Mouse (Mus musculus) left cerebral cortex, adult 6 months (tissue): Measurements from ENCODE around the gene Pcsk1n. TPM values are rescaled to one million over a fixed set of nuclear protein-coding genes. Genes with fewer than 3 reads are reported as not detected.

Experiments
- long read RNA-seq, 2 experiments: library from polyadenylated mRNA; unstranded; transcript quantifications; one replicate each; pipeline ENCODE4 v2.0.0; 2019 to 2020
- polyA plus RNA-seq: library from polyadenylated mRNA; unstranded; fragments of <200 nt; fragmentation: Nextera tagmentation; gene quantifications from 2 replicates; pipeline ENCODE4 v1.2.3, GENCODE M21; 2021

Pcsk1n gene
- 460 and 1,161 TPM in 2 replicates for polyA plus RNA-seq
- long read RNA-seq, experiment 1, transcript Pcsk1n-201 (3 exons, 2,193 nt) = major isoform, 1,441 of 1,467 reads
- long read RNA-seq, experiment 1, partial matches to known transcripts = 21 of 1,467 reads
- long read RNA-seq, experiment 1, other reads (novel, unspliced or antisense) = 5 of 1,467 reads
- long read RNA-seq, experiment 2, transcript Pcsk1n-201 (3 exons, 2,193 nt) = major isoform, 1,122 of 1,218 reads
- long read RNA-seq, experiment 2, partial matches to known transcripts = 81 of 1,218 reads
- long read RNA-seq, experiment 2, other reads (novel, unspliced or antisense) = 15 of 1,218 reads

DNA sequence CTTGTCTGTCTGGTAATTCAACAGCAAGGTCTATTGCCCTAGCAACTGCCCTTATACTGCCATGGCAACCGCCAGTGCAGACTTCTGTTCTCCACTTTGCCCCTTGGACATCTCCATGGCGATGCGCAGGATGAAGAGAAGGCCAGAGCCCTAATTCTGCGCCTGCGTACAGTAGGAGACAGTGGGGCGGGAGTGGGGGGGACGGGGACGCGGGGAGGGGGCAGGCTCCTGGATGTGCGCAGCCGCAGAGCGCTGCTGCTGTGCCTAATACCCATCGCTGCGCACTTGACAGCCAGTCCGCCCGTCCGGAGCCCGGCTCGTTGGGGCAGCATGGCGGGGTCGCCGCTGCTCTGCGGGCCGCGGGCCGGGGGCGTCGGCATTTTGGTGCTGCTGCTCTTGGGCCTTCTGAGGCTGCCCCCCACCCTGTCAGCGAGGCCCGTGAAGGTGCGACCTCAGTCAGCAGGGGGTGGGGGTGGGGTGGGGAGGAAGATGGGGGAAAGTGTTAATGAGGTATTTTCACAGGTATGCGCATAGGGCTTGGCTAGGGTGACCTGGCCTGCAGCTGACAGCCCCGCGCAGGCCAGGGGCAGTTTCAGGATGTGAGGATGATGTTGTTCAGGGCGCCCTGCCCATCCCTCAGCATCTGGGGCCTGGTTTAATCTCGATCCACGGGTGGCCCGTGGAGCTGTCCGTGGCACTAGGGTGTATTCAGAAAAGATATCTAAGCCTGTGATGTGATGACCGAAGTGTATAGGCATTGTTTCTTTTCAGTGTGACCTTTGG, at the start of gene Pcsk1n:
Gene Pcsk1n (plus strand): TSS at position 222 of the 783 bp plus-strand sequence.

DNA sequence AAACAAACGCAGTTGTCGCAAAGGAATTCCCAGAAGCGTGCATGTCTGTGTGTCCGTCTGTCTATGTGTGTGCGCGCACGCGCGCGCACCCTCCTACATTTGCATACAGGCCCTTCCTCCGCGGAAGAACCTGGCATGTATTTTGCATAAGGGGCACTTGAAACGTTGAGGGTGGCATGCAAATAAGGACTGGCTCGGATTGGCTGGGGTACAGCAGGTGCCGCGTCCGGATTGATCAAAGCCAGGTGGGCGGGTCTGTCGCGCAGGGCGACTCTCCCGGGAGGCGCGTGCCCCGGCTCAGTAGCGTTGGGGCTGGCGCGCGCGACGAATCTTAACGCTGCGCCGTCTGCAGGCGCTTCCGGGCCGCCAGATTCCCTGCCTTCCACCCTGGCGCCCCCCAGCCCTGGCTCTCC, 41.6 kb upstream of the Pcsk1n start, which contains the start of gene Pim2:
Gene Pim2 (plus strand): TSS at position 256 of the 413 bp plus-strand sequence.

DNA sequence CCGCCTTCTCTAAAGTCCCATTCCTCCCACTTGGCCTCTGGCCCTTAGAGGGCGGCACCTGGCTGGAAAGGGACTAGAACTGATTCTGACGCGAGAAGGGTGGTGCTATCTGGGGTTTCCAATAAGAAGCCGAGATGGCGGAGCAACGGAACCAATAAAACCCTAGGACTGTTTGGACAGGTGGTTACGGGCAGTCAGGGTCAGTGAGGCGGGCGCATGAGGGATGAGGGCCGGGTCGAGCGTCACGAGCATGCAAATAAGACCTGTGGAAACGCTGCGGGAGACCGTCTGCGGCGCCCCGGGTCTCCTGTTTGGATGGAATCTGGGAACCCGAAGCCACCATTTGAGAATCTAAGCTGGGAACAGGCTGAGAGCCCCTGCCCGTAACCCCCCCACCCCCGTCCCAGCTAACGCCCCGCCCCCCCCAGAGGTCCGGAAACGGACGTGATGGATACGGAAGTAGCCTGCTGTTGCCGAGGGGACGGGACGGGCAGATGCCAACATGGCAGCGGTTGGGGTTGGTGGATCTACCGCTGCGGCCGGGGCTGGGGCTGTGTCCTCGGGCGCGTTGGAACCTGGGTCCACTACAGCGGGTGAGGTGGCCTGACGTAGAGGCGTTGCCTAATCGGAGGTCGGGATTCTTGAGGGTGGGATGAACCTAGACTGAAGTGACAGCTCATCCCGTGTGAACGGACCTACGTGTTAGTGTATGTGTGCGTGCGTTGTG, 35.6 kb upstream of the Pcsk1n start, which contains the start of gene Slc35a2:
Gene Slc35a2 (plus strand): TSS at position 188 of the 727 bp plus-strand sequence.

DNA sequence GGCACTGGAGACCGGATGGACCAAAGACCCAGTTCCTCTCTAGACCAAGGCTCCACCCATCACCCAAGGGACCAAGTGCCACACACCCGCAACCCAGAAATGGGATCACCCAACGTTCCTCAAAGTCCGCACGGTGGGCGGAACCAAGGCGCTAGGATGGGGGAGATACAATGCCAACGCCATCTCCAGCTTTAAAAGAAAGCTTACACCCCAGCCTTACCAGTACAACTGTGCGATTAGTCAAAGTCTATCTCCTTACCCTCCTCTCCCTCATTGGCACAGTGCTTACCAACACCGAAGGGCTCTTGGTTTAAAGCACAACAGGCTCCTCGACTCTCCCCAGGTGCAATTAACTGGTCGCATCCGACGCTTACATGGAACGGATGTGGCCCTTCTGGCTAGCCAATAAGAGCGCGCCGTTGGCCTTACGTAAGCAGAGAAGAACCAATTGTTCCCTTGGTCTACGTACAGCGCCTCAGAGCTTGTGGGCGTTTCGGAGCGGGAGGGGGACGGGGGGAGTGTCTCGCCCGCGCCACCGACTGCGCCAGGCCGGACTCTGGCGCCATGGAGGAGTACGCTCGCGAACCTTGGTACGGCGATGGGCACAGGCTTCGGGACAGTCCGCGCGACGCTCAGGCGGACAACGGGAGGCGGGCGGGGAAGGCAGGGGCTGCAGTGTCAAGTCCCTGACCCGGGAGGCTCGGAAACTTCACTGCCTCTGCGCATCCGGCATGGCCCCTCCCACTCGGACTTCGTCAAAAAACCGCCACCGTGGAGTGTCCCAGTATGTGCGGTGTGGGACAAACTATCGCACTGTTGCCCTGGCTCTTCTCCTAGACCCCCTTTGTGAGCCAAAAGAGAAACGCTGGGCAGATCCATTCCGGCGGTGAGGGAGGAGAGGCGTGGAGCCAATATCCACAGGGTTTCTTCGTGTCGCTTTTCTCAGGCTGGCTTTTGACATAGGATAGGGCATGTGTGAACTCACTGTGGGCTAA, 20.4 kb upstream of the Pcsk1n start, which contains the start of the genes Pqbp1 and Timm17b:
Gene Pqbp1 (minus strand): TSS at position 390 of the 995 bp plus-strand sequence.
Gene Timm17b (plus strand): TSS at position 478 of the 995 bp plus-strand sequence.

DNA sequence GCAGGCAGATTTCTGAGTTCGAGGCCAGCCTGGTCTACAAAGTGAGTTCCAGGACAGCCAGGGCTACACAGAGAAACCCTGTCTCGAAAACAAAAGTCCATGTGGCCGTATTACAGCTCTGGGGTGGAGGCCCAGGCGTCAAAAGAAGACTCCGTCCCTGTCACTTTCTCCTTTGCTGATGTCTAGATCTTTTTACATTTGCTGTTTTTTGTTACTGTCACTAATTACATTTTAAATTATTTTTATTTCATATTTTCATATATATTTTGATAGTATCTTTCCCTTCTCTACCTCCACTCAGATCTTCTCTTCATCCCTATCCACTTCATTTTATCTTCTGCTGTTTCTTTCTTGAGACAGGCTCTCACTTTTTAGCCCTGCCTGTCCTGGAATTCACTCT, 11.9 kb upstream of the Pcsk1n start, which contains the start of gene Gm10491:
Gene Gm10491 (minus strand): TSS at position 101 of the 400 bp plus-strand sequence.

DNA sequence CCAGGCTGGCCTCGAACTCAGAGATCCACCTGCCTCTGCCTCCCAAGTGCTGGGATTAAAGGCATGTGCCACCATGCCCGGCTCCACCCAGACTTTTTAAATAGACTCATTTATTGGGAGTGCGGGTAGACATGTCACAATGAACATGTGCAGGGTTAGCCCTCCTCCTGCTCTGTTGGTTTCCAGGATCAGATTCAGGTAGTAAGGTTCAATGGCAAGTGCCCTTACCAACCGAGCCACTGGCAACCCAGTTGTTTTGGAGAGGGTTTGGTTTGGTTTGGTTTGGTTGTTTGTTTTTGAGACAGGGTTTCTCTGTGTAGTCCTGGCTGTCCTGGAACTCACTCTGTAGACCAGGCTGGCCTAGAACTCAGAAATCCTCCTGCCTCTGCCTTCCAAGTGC, 10.4 kb upstream of the Pcsk1n start, which contains the start of gene Gm10490:
Gene Gm10490 (plus strand): TSS at position 301 of the 400 bp plus-strand sequence.

DNA sequence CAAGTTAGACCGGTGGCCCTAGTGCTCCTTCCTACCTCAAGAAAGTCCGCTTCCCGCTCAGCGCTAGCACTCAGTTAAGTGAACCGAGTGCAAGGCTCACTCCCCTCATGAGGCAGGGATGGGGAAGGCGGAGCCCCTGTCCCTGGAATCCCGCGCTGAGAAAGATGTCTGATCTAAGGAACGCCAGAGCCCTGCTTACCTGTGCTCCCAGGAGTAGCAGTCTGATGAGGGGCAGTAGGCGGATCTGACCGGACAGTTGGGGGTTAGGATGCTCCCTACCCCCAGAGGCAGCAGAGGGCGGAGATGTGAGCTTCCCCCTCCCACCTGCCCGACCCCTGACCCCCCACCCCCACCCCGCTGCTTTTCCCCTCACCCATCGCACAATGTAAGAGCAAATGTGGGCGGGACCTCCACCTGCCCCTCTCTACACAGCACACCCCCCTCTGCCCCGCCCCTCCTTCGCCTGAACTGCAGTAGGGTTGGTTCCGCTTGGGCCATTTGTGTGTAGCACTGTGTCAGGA, 8.7 kb downstream of the Pcsk1n start, which contains the start of gene Eras:
Gene Eras (minus strand): TSS at position 338 of the 521 bp plus-strand sequence.

DNA sequence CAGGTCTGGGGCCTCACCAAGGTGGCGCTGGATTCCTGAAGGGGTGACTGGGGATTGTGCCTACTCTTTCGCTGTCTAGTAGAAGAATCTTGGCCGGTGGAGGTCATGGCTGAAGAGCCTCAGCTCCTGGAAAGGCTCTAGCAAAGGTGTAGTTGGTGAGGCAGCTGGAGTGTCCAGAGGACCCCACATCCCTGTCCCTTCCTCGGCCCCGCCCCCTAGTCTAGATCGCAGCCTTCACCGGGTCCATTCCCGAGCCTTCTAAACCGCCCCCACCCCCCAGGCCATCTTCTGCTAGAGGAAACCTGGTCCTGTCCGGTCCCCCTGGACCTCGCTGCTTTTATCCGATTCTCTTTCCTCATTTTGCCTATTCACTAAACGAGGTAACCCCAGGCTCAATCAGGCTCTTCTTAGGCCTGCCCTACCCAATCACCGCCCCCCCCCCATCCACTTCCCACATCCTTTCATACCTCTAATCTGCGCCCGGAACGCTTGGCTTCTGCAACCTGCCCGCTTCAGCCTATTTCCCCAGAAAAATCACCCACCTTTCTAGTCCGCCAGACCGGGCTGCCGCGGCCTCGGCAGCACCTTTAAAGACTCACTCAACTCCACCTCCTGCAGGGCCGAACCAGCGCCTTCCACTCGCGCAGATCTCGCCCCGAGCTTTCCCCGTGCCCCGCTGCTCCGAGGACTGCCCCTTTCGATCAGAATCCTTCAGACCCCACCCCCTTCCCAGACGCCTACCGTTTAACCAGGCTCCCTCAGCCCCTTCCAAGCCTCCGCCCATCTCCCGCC, 27.7 kb downstream of the Pcsk1n start, which contains the start of gene Hdac6:
Gene Hdac6 (minus strand): TSS at position 782 of the 792 bp plus-strand sequence.

Other genes with a start within 250 kb of the Pcsk1n start
- gene Plp2, start 248.4 kb upstream of the Pcsk1n start, polyA plus RNA-seq = 12.5 and 19.4 TPM in 2 replicates
- gene Magix, start 238.6 kb upstream of the Pcsk1n start, polyA plus RNA-seq = 0.20 and 0.41 TPM in 2 replicates
- 14.0 and 20.9 TPM in 2 replicates for gene Gpkow, start 222.7 kb upstream of the Pcsk1n start, polyA plus RNA-seq
- gene Wdr45, start 205.5 kb upstream of the Pcsk1n start, polyA plus RNA-seq = 16.0 and 48.4 TPM in 2 replicates
- gene Gm45208, start 197.6 kb upstream of the Pcsk1n start, polyA plus RNA-seq = 0.53 TPM in 1 of 2 replicates, not detected in the other
- 110 and 132 TPM in 2 replicates for gene Praf2, start 191.4 kb upstream of the Pcsk1n start, polyA plus RNA-seq
- 7.5 and 8.8 TPM in 2 replicates for gene Ccdc120, start 168.9 kb upstream of the Pcsk1n start, polyA plus RNA-seq
- 7.3 and 12.4 TPM in 2 replicates for gene Tfe3, start 157.3 kb upstream of the Pcsk1n start, polyA plus RNA-seq
- 35.3 and 40.6 TPM in 2 replicates for gene Gripap1, start 130.1 kb upstream of the Pcsk1n start, polyA plus RNA-seq
- gene Kcnd1, start 97.5 kb upstream of the Pcsk1n start, polyA plus RNA-seq = 3.7 and 5.4 TPM in 2 replicates
- 6.5 and 37.5 TPM in 2 replicates for gene Otud5, start 78.5 kb upstream of the Pcsk1n start, polyA plus RNA-seq
- 34.2 and 39.8 TPM in 2 replicates for gene Pim2, start 41.6 kb upstream of the Pcsk1n start, polyA plus RNA-seq
- gene Slc35a2, start 35.8 kb upstream of the Pcsk1n start, polyA plus RNA-seq = 17.0 and 19.7 TPM in 2 replicates
- gene Pqbp1, start 20.6 kb upstream of the Pcsk1n start, polyA plus RNA-seq = 64.3 and 77.7 TPM in 2 replicates
- gene Timm17b, start 20.5 kb upstream of the Pcsk1n start, polyA plus RNA-seq = 52.7 and 64.9 TPM in 2 replicates
- not detected in 2 replicates for gene Gm10491, start 12.0 kb upstream of the Pcsk1n start, polyA plus RNA-seq
- gene Gm10490, start 10.3 kb upstream of the Pcsk1n start, polyA plus RNA-seq = not detected in 2 replicates
- not detected in 2 replicates for gene Eras, start 8.8 kb downstream of the Pcsk1n start, polyA plus RNA-seq
- gene Hdac6, start 28.1 kb downstream of the Pcsk1n start, polyA plus RNA-seq = 9.2 and 9.8 TPM in 2 replicates
- gene Gata1, start 58.2 kb downstream of the Pcsk1n start, polyA plus RNA-seq = not detected in 2 replicates
- gene Glod5, start 98.7 kb downstream of the Pcsk1n start, polyA plus RNA-seq = 0.33 TPM in 1 of 2 replicates, not detected in the other
- gene Suv39h1, start 154.9 kb downstream of the Pcsk1n start, polyA plus RNA-seq = 7.6 and 9.3 TPM in 2 replicates
- gene Was, start 170.7 kb downstream of the Pcsk1n start, polyA plus RNA-seq = 0.25 and 0.46 TPM in 2 replicates
- 17.2 and 22.4 TPM in 2 replicates for gene Wdr13, start 213.1 kb downstream of the Pcsk1n start, polyA plus RNA-seq
- 160 and 174 TPM in 2 replicates for gene Rbm3, start 226.1 kb downstream of the Pcsk1n start, polyA plus RNA-seq